In the genomic region with DNA sequence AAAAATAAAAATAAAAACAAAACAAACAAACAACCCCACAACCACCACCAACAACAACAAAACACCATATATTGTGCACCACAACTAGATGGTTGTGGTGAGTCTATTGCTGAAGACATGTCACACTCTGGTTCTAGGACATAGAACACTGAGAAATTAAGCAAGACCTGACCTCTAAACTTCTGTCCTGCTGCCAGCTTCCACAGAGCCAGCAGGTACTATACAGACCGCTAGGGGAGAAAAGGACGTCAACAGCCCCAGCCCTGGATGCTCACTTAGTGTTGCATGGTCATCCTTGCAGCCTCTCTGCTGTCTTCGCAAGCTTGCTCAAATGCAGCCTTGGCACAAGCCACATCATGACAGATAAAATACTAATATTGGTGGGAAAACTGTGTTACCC, we compare ENCODE assay signal across 21 mouse cellular contexts. TPM values are rescaled to one million over a fixed set of nuclear protein-coding genes. Genes with fewer than 3 reads are reported as not detected.
"Had no signal": no experiment of that assay in that cellular context is flagged by ENCODE, and none has a peak within 500 bp of the region (broad histone marks: within the 10 kb centered on the region; RNA-seq: fewer than 3 reads in every experiment).

No protein-coding gene starts in this region.

- H3K4me1 ChIP-seq: limb, embryonic 12.5 days; limb, embryonic 15.5 days; lung, embryonic 15.5 days; midbrain, embryonic 13.5 days had no signal

- H3K36me3 ChIP-seq: limb, embryonic 12.5 days; limb, embryonic 15.5 days; lung, embryonic 15.5 days; midbrain, embryonic 10.5 days; midbrain, embryonic 13.5 days had no signal

- H3K27me3 ChIP-seq: limb, embryonic 12.5 days; limb, embryonic 15.5 days; lung, embryonic 15.5 days; midbrain, embryonic 13.5 days had no signal

- H3K4me3 ChIP-seq: limb, embryonic 12.5 days; limb, embryonic 15.5 days; lung, embryonic 15.5 days; midbrain, embryonic 10.5 days; midbrain, embryonic 13.5 days had no signal

- H3K9me3 ChIP-seq: limb, embryonic 12.5 days; limb, embryonic 15.5 days; lung, embryonic 15.5 days; midbrain, embryonic 10.5 days; midbrain, embryonic 13.5 days had no signal

- H3K9ac ChIP-seq: limb, embryonic 12.5 days; limb, embryonic 15.5 days; liver, embryonic 14.5 days; lung, embryonic 15.5 days; midbrain, embryonic 13.5 days had no signal

- H3K4me2 ChIP-seq: limb, embryonic 12.5 days; limb, embryonic 15.5 days; lung, embryonic 15.5 days; midbrain, embryonic 13.5 days had no signal

- ATAC-seq: midbrain, embryonic 13.5 days; midbrain, embryonic 16.5 days had no signal

- H3K27ac ChIP-seq: limb, embryonic 12.5 days; limb, embryonic 15.5 days; liver, embryonic 14.5 days; lung, embryonic 15.5 days; midbrain, embryonic 10.5 days; midbrain, embryonic 13.5 days had no signal

- DNase-seq: kidney, adult 11 months; kidney, adult 8-10 months; kidney, postnatal 14 days; kidney, postnatal 4 days; left cerebral cortex, postnatal 4 days; lung, adult 18-20 months; lung, postnatal 10 days; lung, postnatal 36 days; thymus, adult 18-20 months; thymus, postnatal 36 days had no signal

RNA-seq across cellular contexts. Expression of gene Tmem202, which starts 12.1 kb away (rescaled TPM):
- total RNA-seq: monocyte, adult 5-6 weeks had no signal
- polyA plus RNA-seq: kidney, embryonic 16.5 days; limb, embryonic 15.5 days; lung, embryonic 15.5 days; neural tube, embryonic 11.5 days; stomach, embryonic 16.5 days had no signal

RNA-seq across cellular contexts. Expression of gene Celf6, which starts 50.1 kb away (rescaled TPM):
- total RNA-seq: monocyte, adult 5-6 weeks had no signal
